Mouse (Mus musculus) megakaryocyte, adult 5-6 weeks (primary cell): ENCODE results near the gene Ntn4. TPM values are rescaled to one million over a fixed set of nuclear protein-coding genes. Genes with fewer than 3 reads are reported as not detected.
A peak's percentile ranks its signal among the peaks of the same experiment; 100 is the strongest.

Source experiments
- ATAC-seq: 2 replicates; pipeline ENCODE4 v1.8.0; 2016; ENCODE audit warnings: mild to moderate bottlenecking, inconsistent platforms; ENCODE audit not compliant: poor library complexity, severe bottlenecking
- total RNA-seq, 2 experiments: library from RNA; stranded (forward) in 1 of 2; stranded (reverse) in 1 of 2; fragments of 153-499, 151-499 nt in 1 of 2; fragments of 221-1000, 200-1000 nt in 1 of 2; gene quantifications; 2 replicates each; pipeline versions ENCODE4 v1.2.3 to v1.2.4; 2015 to 2017

Ntn4 gene
- total RNA-seq, 2 experiments from 2014 or later: 0.18 to 0.76 TPM

GRCm38 (mm10) chr10:93768222-93768621 is 127.7 kb downstream of the Ntn4 start:
- peak; percentile 68; the same call in 1 of the 2 replicates for ATAC-seq

GRCm38 (mm10) chr10:93771931-93772465 is 131.5 kb downstream of the Ntn4 start:
- ATAC-seq: no peak

- no peak for ATAC-seq
Observed at GRCm38 (mm10) chr10:93772492-93772891, 132.0 kb downstream of the Ntn4 start.

- ATAC-seq: no peak
Observed at GRCm38 (mm10) chr10:93776731-93777151, 136.3 kb downstream of the Ntn4 start.

GRCm38 (mm10) chr10:93777372-93777771 is 136.9 kb downstream of the Ntn4 start:
- ATAC-seq: no peak

- ATAC-seq: no peak
Observed at GRCm38 (mm10) chr10:93783216-93784013, 142.9 kb downstream of the Ntn4 start.

Other genes starting within 250 kb of the Ntn4 start
- gene Lta4h, start 187.3 kb upstream of the Ntn4 start, total RNA-seq (2015): 297 and 307 TPM in 2 replicates
- gene Lta4h, start 187.3 kb upstream of the Ntn4 start, total RNA-seq (2017): 232 and 285 TPM in 2 replicates
- 14.1 and 14.2 TPM in 2 replicates for gene Hal, start 151.9 kb upstream of the Ntn4 start, total RNA-seq (2015)
- 6.9 and 10.2 TPM in 2 replicates for gene Hal, start 151.9 kb upstream of the Ntn4 start, total RNA-seq (2017)
- gene Amdhd1, start 100.6 kb upstream of the Ntn4 start, total RNA-seq (2015): not detected in 2 replicates
- gene Amdhd1, start 100.6 kb upstream of the Ntn4 start, total RNA-seq (2017): 0.37 TPM in 1 of 2 replicates, not detected in the other
- not detected in 2 replicates for gene Ccdc38, start 100.0 kb upstream of the Ntn4 start, total RNA-seq (2015)
- 0.18 TPM in 1 of 2 replicates, not detected in the other for gene Ccdc38, start 100.0 kb upstream of the Ntn4 start, total RNA-seq (2017)
- 89.2 and 95.8 TPM in 2 replicates for gene Snrpf, start 51.0 kb upstream of the Ntn4 start, total RNA-seq (2015)
- gene Snrpf, start 51.0 kb upstream of the Ntn4 start, total RNA-seq (2017): 127 and 139 TPM in 2 replicates
- gene Usp44, start 190.9 kb downstream of the Ntn4 start, total RNA-seq (2015): 0.09 TPM in 1 of 2 replicates, not detected in the other
- gene Usp44, start 190.9 kb downstream of the Ntn4 start, total RNA-seq (2017): 0.41 TPM in 1 of 2 replicates, not detected in the other